Mouse (Mus musculus) mouse embryonic stem cell (cell line): Measurements from ENCODE around the gene Slit2.

Source experiments
- in situ Hi-C, 2 experiments: fragments of 300-500 bp; cut with MboI; formaldehyde crosslinking; loops; 1 replicate in 1 of 2; 3 replicates in 1 of 2; pipeline ENCODE4 v1.14.3; 2019 to 2020; ENCODE audit warnings: low sequenced_read_pairs in 2 of 2, low pct_unique_long_range_greater_than_20kb in 1 of 2, mixed read lengths in 1 of 2; ENCODE audit not compliant: unreplicated experiment in 1 of 2

The Slit2 gene

GRCm38 (mm10) chr5:48330817-48331216, 347.9 kb downstream of the Slit2 start:
- in situ Hi-C loops = loop anchor here (25.0 kb wide), 2 partner anchors 194 to 344 kb away; partner anchors contain the start of gene Slit2 (in 1 of the 2)

- in situ Hi-C loops = loop anchor here (25.0 kb wide), 2 partner anchors 194 to 344 kb away; partner anchors contain the start of gene Slit2 (in 1 of the 2)
These were observed 348.5 kb downstream of the Slit2 start for GRCm38 (mm10) chr5:48331441-48331840.

GRCm38 (mm10) chr5:48333407-48333806, 350.5 kb downstream of the Slit2 start:
- in situ Hi-C loops = loop anchor here (25.0 kb wide), 2 partner anchors 196 to 346 kb away; partner anchors contain the start of gene Slit2 (in 1 of the 2)

GRCm38 (mm10) chr5:48333884-48334513, 351.1 kb downstream of the Slit2 start:
- in situ Hi-C loops = loop anchor here (25.0 kb wide), 2 partner anchors 197 to 347 kb away; partner anchors contain the start of gene Slit2 (in 1 of the 2)

- in situ Hi-C loops = loop anchor here (25.0 kb wide), 2 partner anchors 204 to 354 kb away; partner anchors contain the start of gene Slit2 (in 1 of the 2)
These were observed 358.0 kb downstream of the Slit2 start for GRCm38 (mm10) chr5:48340808-48341433.

GRCm38 (mm10) chr5:48345095-48345982, 362.4 kb downstream of the Slit2 start:
- in situ Hi-C loops = loop anchor here (25.0 kb wide), 2 partner anchors 208 to 358 kb away; partner anchors contain the start of gene Slit2 (in 1 of the 2)

- in situ Hi-C loops = loop anchor here (25.0 kb wide), 2 partner anchors 209 to 359 kb away; partner anchors contain the start of gene Slit2 (in 1 of the 2)
These were observed 363.2 kb downstream of the Slit2 start for GRCm38 (mm10) chr5:48345983-48346648.

GRCm38 (mm10) chr5:48349309-48349708, 366.4 kb downstream of the Slit2 start:
- in situ Hi-C loops = loop anchor here (25.0 kb wide), 2 partner anchors 212 to 362 kb away; partner anchors contain the start of gene Slit2 (in 1 of the 2)
